Mouse (Mus musculus): ENCODE data around the gene Setd7.

The Setd7 gene

GRCm38 (mm10) chr3:51468530-51468929, 92.1 kb downstream of the Setd7 start:
- DNase-seq (ENCODE audit: low spot score), result no peak
